ENCODE assay signal across 18 mouse cellular contexts in genomic region chr10:42894696-42895095, GRCm38 (mm10). TPM values are rescaled to one million over a fixed set of nuclear protein-coding genes. Genes with fewer than 3 reads are reported as not detected.
DNase-seq lines count a peak whose midpoint lies in the region; ATAC-seq and TF ChIP-seq lines count a peak whose summit lies in the region.
"Had no signal": no experiment of that assay in that cellular context is flagged by ENCODE, and none has a peak within 500 bp of the region (broad histone marks: within the 10 kb centered on the region; RNA-seq: fewer than 3 reads in every experiment).

No protein-coding gene starts in this region.

- no peaks in the 10 kb centered on the region for H3K27me3 ChIP-seq in hindbrain, postnatal 0 days (ENCODE audit: insufficient read depth, low read length)
- H3K27me3 ChIP-seq in hindbrain, embryonic 14.5 days (ENCODE audit: control insufficient read depth, insufficient read depth, low read length), result no peaks in the 10 kb centered on the region
- H3K27me3 ChIP-seq in stomach, embryonic 15.5 days (replicated peaks), result no peaks in the 10 kb centered on the region
- H3K27me3 ChIP-seq: CH12.LX; embryonic facial prominence, embryonic 15.5 days had no signal

- H3K36me3 ChIP-seq in hindbrain, postnatal 0 days (ENCODE audit: insufficient read depth, low read length), result no peaks in the 10 kb centered on the region
- no peaks in the 10 kb centered on the region for H3K36me3 ChIP-seq in hindbrain, embryonic 14.5 days (replicated peaks; ENCODE audit: control insufficient read depth, insufficient read depth)
- H3K36me3 ChIP-seq in stomach, embryonic 15.5 days, result no peaks in the 10 kb centered on the region
- H3K36me3 ChIP-seq: embryonic facial prominence, embryonic 15.5 days; forebrain, embryonic 12.5 days had no signal

- no peak for TF ChIP-seq CTCF in gastrocnemius, adult 2 months (IDR thresholded peaks at IDR 0.05)
- no peak for TF ChIP-seq CTCF in hindbrain, postnatal 0 days (IDR thresholded peaks at IDR 0.05; ENCODE audit: low read depth)

- H3K9ac ChIP-seq in hindbrain, postnatal 0 days (replicated peaks; ENCODE audit: low read length), result no peak overlapping the region
- H3K9ac ChIP-seq in hindbrain, embryonic 14.5 days, result no peak overlapping the region
- H3K9ac ChIP-seq in stomach, embryonic 15.5 days, result no peak overlapping the region
- H3K9ac ChIP-seq: embryonic facial prominence, embryonic 15.5 days; forebrain, embryonic 12.5 days; liver, embryonic 14.5 days had no signal

- no peak for DNase-seq in gastrocnemius, adult 2 months
- no peak for DNase-seq in gastrocnemius, postnatal 4 days (ENCODE audit: low spot score in 2 of 2)
- no peak for DNase-seq in hindbrain, postnatal 0 days (ENCODE audit: low spot score)
- no peak for DNase-seq in hindbrain, embryonic 14.5 days (ENCODE audit: low spot score)
- DNase-seq in adrenal gland, postnatal 10 days, result peak; percentile 49
- no peak for DNase-seq in right cerebral cortex, postnatal 14 days
- DNase-seq: cerebellum, adult 9-10 months; left cerebral cortex, postnatal 4 days; lung, postnatal 10 days; right cerebral cortex, adult 18-20 months; thymus, postnatal 14 days had no signal

- 0 out of 2 replicates have a peak, but pooled peaks have one; percentile 15 for ATAC-seq in hindbrain, postnatal 0 days
- ATAC-seq in hindbrain, embryonic 14.5 days (ENCODE audit: low FRiP score), result no peak
- 0 out of 2 replicates have a peak, but pooled peaks have one; percentile 53 for ATAC-seq in stomach, embryonic 15.5 days (ENCODE audit: insufficient read depth, low FRiP score, low read depth)
- no peak for ATAC-seq in frontal cortex, adult (ENCODE audit: low TSS enrichment)

- H3K27ac ChIP-seq in gastrocnemius, adult 2 months, result 0 out of 2 replicates have a peak overlapping the region, but pooled peaks have one; percentile 5
- no peak overlapping the region for H3K27ac ChIP-seq in hindbrain, postnatal 0 days
- H3K27ac ChIP-seq in hindbrain, embryonic 14.5 days, result no peak overlapping the region
- no peak overlapping the region for H3K27ac ChIP-seq in stomach, embryonic 15.5 days
- H3K27ac ChIP-seq: embryonic facial prominence, embryonic 15.5 days; forebrain, embryonic 12.5 days; liver, embryonic 14.5 days had no signal

- H3K4me3 ChIP-seq in gastrocnemius, adult 2 months, result no peak overlapping the region
- no peak overlapping the region for H3K4me3 ChIP-seq in hindbrain, postnatal 0 days (ENCODE audit: low read length)
- H3K4me3 ChIP-seq in hindbrain, embryonic 14.5 days (replicated peaks; ENCODE audit: low read length), result no peak overlapping the region
- no peak overlapping the region for H3K4me3 ChIP-seq in stomach, embryonic 15.5 days (replicated peaks)
- H3K4me3 ChIP-seq: embryonic facial prominence, embryonic 15.5 days; forebrain, embryonic 12.5 days had no signal

- intact Hi-C loops in gastrocnemius, adult 2 months (cut with DNase I), result loop anchor here (5.0 kb wide), 1 partner anchor 52 kb away; no protein-coding TSS in a partner anchor

- H3K9me3 ChIP-seq in hindbrain, postnatal 0 days (ENCODE audit: low read length), result no peaks in the 10 kb centered on the region
- no peaks in the 10 kb centered on the region for H3K9me3 ChIP-seq in hindbrain, embryonic 14.5 days (ENCODE audit: control insufficient read depth, low read length)
- no peaks in the 10 kb centered on the region for H3K9me3 ChIP-seq in stomach, embryonic 15.5 days
- H3K9me3 ChIP-seq: embryonic facial prominence, embryonic 15.5 days; forebrain, embryonic 12.5 days had no signal

- no peak overlapping the region for H3K4me2 ChIP-seq in hindbrain, postnatal 0 days (ENCODE audit: low read depth, low read length)
- H3K4me2 ChIP-seq in hindbrain, embryonic 14.5 days (replicated peaks), result no peak overlapping the region
- H3K4me2 ChIP-seq in stomach, embryonic 15.5 days, result no peak overlapping the region
- H3K4me2 ChIP-seq: embryonic facial prominence, embryonic 15.5 days; forebrain, embryonic 12.5 days; heart, embryonic 11.5 days had no signal

- 71% methylated on average over 7 of the region's 7 CpGs for WGBS in hindbrain, postnatal 0 days
- 81% methylated on average over 7 of the region's 7 CpGs for WGBS in hindbrain, embryonic 14.5 days
- WGBS in stomach, embryonic 15.5 days, result 75% methylated on average over 7 of the region's 7 CpGs

- no peaks in the 10 kb centered on the region for H3K4me1 ChIP-seq in hindbrain, postnatal 0 days (ENCODE audit: insufficient read depth, low read length)
- no peaks in the 10 kb centered on the region for H3K4me1 ChIP-seq in hindbrain, embryonic 14.5 days (replicated peaks; ENCODE audit: control insufficient read depth, insufficient read depth, low read length)
- peaks cover 15% of the 10 kb centered on the region; the same call in 1 of the 2 replicates for H3K4me1 ChIP-seq in stomach, embryonic 15.5 days
- H3K4me1 ChIP-seq: embryonic facial prominence, embryonic 15.5 days had no signal

RNA-seq across cellular contexts. Expression of gene Scml4, which starts 34.5 kb away (rescaled TPM):
- total RNA-seq in gastrocnemius, adult 2 months (2021), result under 1 TPM; 0.46 to 0.59 TPM
- 1 to 10 TPM; 2.4 to 2.9 TPM for total RNA-seq in gastrocnemius, postnatal 4 days (2021)
- total RNA-seq in hindbrain, postnatal 0 days (2014; rRNA removed), result 16.4 and 21.1 TPM in 2 replicates
- 4.9 and 7.0 TPM in 2 replicates for polyA plus RNA-seq in hindbrain, postnatal 0 days (2015; fragmentation: Nextera tagmentation; extraction: Ambion mirVana)
- polyA plus RNA-seq in hindbrain, embryonic 14.5 days (2014; fragmentation: Nextera tagmentation; extraction: Ambion mirVana), result 9.3 and 13.3 TPM in 2 replicates
- 1 to 10 TPM; 4.0 to 6.4 TPM for total RNA-seq in adrenal gland, postnatal 10 days (2021)
- 11.6 and 15.6 TPM in 2 replicates for polyA plus RNA-seq in stomach, embryonic 15.5 days (2015; fragmentation: Nextera tagmentation; extraction: Ambion mirVana)

Comparison
In these comparisons a context has a peak if more than half of its experiments do, and no peak if none do; other contexts are left out.
1. ATAC-seq: peak in hindbrain, postnatal 0 days (single experiment) and stomach, embryonic 15.5 days (single experiment); none in hindbrain, embryonic 14.5 days (single experiment) and frontal cortex, adult (single experiment).